Mouse (Mus musculus) urinary bladder, postnatal 25 days (tissue): Measurements from ENCODE around the gene Smagp.

Experiments used
- DNase-seq: peaks from one replicate; pipeline ENCODE4 v3.0.0; 2022; ENCODE audit warnings: low spot score

Gene Smagp

GRCm38 (mm10) chr15:100665411-100666218 lies 28.9 kb upstream of the Smagp start:
- DNase-seq = no peak

- DNase-seq = no peak
These were observed 28.1 kb upstream of the Smagp start for GRCm38 (mm10) chr15:100664813-100665274.

DNA sequence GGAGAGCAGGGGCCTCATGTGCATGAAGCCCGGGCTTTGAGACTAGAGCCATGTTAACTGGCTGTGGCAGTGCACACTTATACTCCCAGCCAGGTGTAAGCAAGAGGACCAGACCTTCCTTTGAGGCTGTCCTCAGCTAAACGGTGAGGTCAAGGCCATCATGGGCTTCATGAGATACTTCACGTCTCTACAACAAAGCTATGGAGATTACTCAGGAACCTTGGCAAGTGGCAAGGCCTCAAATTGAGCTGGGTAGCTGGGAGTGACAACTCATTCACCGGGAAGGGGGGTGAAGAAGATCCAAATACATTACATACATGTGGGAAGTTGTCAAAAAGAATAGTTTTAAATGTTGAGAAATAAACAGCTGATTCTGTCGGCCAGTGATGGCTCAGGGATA lies 24.1 kb upstream of the Smagp start:
- no peak for DNase-seq

DNA sequence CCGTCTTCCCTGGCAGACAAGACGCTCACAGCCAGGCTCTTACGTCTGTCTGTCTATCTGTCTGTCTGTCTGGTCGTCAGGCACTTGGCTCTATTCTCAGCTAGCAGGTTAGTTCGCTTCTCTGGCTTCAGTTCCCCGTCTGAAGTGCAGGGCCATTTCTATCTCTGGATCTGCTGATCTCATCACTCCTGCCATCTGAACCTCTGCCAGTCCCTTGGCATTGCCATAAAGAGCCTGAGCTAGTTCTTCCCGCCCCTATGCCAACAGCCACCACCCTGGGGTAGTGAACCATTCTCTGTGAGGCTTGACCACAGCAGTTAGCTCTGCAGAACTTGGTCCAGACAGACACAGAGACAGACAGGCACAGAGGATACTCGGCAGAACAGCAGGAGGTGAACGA lies 23.6 kb upstream of the Smagp start:
- DNase-seq = no peak

DNA sequence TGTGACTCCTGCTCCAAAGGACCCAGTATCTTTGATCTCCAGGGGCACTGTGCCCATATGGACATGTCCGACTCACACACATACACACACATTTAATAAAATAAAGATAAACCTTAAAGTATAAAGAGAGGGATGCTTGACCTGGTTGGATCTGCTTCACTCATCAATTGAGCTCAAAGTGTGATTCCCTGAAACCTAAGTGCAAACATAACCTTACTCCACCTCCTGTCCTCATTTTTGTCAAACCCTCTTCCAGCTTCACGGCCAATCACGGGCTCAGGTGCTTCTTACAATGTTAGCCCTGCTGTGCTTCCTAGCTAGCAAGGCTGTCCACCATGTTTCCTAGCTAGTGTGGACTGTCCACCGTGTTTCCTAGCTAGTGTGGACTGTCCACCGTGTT lies 18.5 kb upstream of the Smagp start:
- DNase-seq = no peak

GRCm38 (mm10) chr15:100654271-100654670 lies 17.5 kb upstream of the Smagp start:
- DNase-seq = no peak

DNA sequence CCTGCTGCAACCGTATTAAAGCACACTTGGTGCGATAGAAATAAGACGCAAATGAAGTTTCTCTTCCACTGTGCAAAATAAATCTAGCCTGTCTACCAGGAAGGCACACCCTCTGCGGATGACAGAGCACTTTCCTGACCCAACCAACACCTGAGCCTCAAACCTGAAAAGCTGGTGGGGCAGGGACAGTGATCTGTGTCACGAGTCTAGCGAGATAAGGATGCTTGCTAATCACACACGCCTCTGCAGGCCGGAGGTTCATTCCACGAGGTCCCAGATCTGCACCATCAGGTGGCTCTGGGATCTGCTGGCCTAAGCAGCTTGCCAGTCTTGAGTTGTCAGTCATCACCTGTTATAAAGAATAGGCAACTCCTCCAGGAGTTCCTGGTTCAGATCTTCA lies 14.9 kb upstream of the Smagp start:
- peak; percentile 67 for DNase-seq

- DNase-seq = no peak
These were observed 13.4 kb upstream of the Smagp start for GRCm38 (mm10) chr15:100650111-100650510.

GRCm38 (mm10) chr15:100646161-100646560 lies 9.4 kb upstream of the Smagp start:
- DNase-seq = no peak

DNA sequence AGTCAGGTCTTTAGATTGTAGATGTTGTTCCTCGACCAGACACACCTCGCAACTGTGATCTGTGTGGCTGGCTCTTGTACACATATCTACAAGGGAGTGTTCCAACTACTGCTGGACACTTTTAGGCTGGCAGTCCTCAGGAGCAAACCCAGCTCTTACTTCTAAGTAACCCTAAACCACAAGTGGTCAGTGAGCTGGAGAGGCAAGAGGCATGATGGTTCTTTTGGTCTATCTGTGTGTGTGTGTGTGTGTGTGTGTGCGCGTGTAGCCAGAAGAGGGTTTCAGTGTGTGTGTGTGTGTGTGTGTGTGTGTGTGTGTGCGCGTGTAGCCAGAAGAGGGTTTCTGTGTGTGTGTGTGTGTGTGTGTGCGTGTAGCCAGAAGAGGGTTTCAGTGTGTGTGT lies 5.7 kb upstream of the Smagp start:
- DNase-seq = no peak

DNA sequence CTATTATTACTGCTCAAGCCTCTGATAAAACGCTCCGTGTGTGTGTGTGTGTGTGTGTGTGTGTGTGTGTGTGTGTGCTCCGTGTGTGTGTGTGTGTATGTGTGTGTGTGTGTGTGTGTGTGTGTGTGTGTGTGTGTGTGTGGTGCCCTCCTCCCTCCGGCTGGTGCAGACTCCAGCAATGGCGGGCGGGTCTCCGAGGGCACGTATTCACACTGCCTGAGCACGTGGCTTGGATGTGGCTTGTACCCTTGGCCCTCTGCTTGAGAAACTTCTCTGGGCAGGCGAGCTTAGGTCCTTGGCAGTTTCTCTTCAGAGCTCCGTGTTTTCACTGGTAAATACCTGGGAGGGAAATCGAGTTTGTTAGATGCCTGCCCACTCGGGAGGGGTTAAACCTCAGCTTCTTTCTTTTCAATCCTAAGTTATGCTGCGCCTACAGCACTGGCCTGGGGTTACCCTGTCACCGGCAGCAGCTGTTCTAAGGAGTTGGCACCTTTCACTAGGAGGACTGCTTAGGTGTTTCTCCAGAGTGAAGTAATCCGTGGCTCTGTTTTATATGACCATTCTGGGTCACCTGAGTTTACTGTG lies 4.6 kb upstream of the Smagp start:
- DNase-seq = no peak

GRCm38 (mm10) chr15:100639972-100640750 lies 3.4 kb upstream of the Smagp start:
- DNase-seq = peak; percentile 34

DNA sequence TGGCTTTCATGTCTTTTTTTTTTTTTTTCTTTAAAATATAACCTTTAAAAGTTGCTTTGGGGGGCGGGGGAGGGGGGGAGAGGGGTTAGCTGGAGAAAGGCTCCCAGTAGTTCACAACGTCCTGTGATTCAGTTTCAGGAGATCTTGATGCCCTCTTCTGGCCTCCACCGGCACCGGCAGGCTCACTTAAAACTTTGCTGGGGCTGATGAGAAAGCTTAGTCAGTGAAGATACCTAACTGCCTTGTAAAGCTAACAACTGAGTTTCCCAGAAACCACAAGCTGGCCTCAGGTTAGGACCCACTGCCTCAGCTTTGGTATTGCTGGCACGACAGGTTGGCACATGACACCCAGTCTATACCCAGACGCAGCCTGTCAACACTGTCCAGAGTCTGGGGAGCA lies 921 bp upstream of the Smagp start:
- DNase-seq = peak; percentile 26

DNA sequence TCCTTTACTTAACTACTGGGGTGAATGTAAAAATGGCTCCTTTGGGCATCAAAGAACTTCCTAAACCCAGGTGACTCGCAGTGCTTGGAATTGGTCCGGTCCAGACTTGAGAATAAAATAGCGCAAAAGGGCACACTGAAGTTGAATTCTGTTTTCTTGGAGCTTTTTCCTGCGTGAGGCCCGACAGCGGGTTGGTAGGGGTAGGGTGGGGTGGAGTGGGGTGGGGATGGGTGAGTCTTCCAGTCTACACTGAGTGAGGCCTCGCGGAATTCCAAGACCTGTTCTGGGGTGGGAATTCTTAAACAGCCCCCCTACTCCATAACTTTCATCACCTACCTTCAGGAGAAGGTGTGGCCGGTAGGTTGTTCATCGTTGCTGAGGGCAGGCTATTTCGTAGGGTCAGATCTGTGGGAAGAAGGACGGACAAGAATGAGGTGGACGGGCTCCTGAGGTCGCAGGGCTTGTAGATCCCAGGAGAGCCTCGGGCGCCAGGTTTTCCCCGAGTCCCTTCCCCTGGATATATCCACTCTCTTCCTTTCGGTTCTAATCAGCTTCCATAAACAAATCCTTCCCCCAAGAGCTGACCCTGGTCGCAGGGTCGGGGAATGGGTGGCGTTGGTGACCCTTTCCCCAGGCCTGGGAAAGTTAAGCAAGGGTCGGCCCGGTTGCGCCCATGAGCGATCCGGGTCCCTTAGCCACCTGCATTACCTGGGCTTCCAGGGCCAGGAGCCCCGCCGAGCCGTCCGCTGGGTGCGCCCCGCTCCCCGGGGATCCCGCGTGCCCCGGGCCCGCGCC lies 692 bp downstream of the Smagp start:
- DNase-seq = peak; percentile 17

DNA sequence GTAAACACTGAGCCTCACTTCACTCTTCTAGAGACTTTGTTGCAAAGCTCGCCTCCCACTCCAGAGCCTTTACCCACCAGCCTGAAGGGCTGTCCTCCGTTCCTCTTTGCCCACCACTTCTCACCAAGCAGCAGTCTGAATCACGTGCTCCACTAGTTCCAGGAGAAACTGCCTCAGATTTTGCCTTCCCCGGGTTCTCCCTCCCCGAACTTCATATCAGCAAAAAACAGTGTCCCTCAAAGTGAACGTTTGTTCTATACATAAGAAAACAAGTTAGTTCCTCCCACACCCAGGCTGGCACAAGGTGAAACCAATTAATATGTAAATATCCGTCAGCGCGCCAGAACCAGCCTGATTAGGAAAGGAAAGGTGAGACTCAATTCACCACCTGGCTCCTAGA lies 1.5 kb downstream of the Smagp start:
- DNase-seq = no peak

DNA sequence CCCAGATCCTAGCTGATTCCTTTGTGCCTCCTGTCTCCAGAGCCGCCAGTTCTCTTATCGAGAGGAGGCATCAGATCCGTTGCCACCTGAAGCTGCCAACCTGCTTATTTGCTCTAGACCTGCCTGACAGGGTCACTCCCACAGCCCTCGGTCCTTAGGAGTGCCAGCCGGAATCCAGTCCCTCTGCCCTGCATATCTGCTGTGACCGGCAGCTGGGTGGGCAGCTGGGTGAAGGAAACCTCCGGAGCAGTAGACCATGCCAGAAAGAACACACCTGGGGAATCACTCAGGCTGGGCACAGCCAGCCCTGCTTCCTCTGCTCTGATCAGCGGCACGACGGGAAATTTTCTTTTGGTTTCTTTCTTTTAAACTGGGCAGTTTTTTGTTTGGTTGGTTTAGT lies 3.4 kb downstream of the Smagp start:
- DNase-seq = no peak

- no peak for DNase-seq
These were observed 4.4 kb downstream of the Smagp start for GRCm38 (mm10) chr15:100632323-100632722.

GRCm38 (mm10) chr15:100631454-100632170 lies 5.1 kb downstream of the Smagp start:
- no peak for DNase-seq

GRCm38 (mm10) chr15:100630126-100630525 lies 6.6 kb downstream of the Smagp start:
- no peak for DNase-seq

- no peak for DNase-seq
These were observed 7.9 kb downstream of the Smagp start for GRCm38 (mm10) chr15:100628797-100629196.

DNA sequence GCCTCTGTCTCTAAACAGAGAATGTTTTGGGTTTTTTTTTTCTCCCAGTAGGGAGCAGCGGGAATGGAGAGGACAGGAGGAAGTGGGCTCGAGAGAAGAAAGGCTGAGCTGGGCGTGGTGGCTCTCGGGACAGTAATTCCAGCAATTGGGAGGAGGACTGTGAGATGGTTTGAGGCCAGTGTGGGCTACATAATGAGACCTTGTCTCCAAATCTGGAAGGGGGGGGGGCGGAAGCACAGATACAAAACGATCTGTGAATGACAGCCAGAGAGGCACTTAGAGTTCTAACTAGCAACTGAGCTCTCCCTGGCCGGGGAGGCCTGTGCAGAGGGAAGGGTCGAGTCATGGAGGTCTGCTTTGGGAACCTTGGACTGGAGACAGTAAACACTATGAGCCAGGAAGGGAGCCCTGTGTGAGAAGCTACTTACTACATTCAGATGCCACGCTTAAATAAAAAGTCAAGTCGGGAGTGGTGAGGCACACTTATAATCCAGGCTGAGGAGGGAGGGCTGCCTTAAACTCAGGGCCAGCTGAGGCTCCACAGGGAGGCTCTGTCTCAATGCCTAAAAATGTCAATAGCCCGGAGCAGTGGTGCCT lies 8.9 kb downstream of the Smagp start:
- DNase-seq = no peak
